Mouse (Mus musculus) MEL (cell line): Measurements from ENCODE around the gene Neu4. TPM values are rescaled to one million over a fixed set of nuclear protein-coding genes. Genes with fewer than 3 reads are reported as not detected.

Source experiments
- DNase-seq: peaks from one replicate; pipeline ENCODE4 v3.0.0; 2011; ENCODE audit warnings: low read depth, low spot score
- H3K27ac ChIP-seq: 2 replicates; pipeline ENCODE4 v1.5.1; 2012; ENCODE audit warnings: low read depth, mild to moderate bottlenecking, control low read depth, low read length, moderate library complexity; ENCODE audit not compliant: control insufficient read depth
- H3K27me3 ChIP-seq, 2 experiments: fragments of 150-350 bp in 1 of 2; sonication (generic) in 1 of 2; 2 replicates each; pipeline ENCODE4 v1.6.1; 2012; ENCODE audit warnings: low read length in 2 of 2, mild to moderate bottlenecking in 2 of 2, improper control_type of control experiment in 1 of 2, moderate library complexity in 1 of 2; ENCODE audit not compliant: insufficient read depth in 2 of 2, control insufficient read depth in 1 of 2
- H3K36me3 ChIP-seq, 2 experiments: 2 replicates each; pipeline ENCODE4 v1.6.1; 2012 to 2014; ENCODE audit warnings: low read length in 2 of 2, improper control_type of control experiment in 1 of 2, inconsistent platforms in 1 of 2, mild to moderate bottlenecking in 1 of 2; ENCODE audit not compliant: insufficient read depth in 2 of 2, control insufficient read depth in 1 of 2
- H3K4me1 ChIP-seq, 2 experiments: fragments of 150-350 bp in 1 of 2; sonication (generic) in 1 of 2; 2 replicates each; pipeline ENCODE4 v1.6.1; 2012; ENCODE audit warnings: low read length in 2 of 2, improper control_type of control experiment in 1 of 2, mild to moderate bottlenecking in 1 of 2; ENCODE audit not compliant: insufficient read depth in 2 of 2, control insufficient read depth in 1 of 2
- H3K4me3 ChIP-seq, 2 experiments: fragments of 150-350 bp in 1 of 2; sonication (generic) in 1 of 2; 2 replicates each; pipeline ENCODE4 v1.5.1; 2012; ENCODE audit warnings: low read depth in 2 of 2, low read length in 2 of 2, mild to moderate bottlenecking in 2 of 2, moderate library complexity in 2 of 2, control low read depth in 1 of 2, improper control_type of control experiment in 1 of 2; ENCODE audit not compliant: control insufficient read depth in 1 of 2, insufficient read depth in 1 of 2
- H3K79me2 ChIP-seq: 2 replicates; pipeline ENCODE4 v1.6.1; 2012; ENCODE audit warnings: mild to moderate bottlenecking, low read length, moderate library complexity; ENCODE audit not compliant: control insufficient read depth, poor library complexity, insufficient read depth
- H3K9ac ChIP-seq: 2 replicates; pipeline ENCODE4 v1.6.1; 2012; ENCODE audit warnings: low read depth, mild to moderate bottlenecking, control low read depth, low read length, moderate library complexity; ENCODE audit not compliant: control insufficient read depth, poor library complexity, severe bottlenecking
- H3K9me3 ChIP-seq: fragments of 150-350 bp; sonication (generic); replicated peaks from 2 replicates; pipeline ENCODE4 v1.6.1; 2012; ENCODE audit warnings: mild to moderate bottlenecking, low read length, improper control_type of control experiment, moderate library complexity; ENCODE audit not compliant: insufficient read depth
- BHLHE40 ChIP-seq: IDR thresholded peaks from 2 replicates; pipeline ENCODE4 v1.6.1; 2012; ENCODE audit warnings: low read depth, mild to moderate bottlenecking, inconsistent platforms, low read length, improper control_type of control experiment, borderline replicate concordance
- CHD1 ChIP-seq: IDR thresholded peaks from 2 replicates; pipeline ENCODE4 v1.6.1; 2012; ENCODE audit warnings: low read depth, mild to moderate bottlenecking, inconsistent platforms, low read length, improper control_type of control experiment
- CHD2 ChIP-seq: IDR thresholded peaks from 2 replicates; pipeline ENCODE4 v1.6.1; 2011; ENCODE audit warnings: low read length, improper control_type of control experiment
- CTCF ChIP-seq, 3 experiments: IDR thresholded peaks in 2 of 3; conservative IDR thresholded peaks in 1 of 3; 2 replicates each; pipeline ENCODE4 v1.5.1; 2011 to 2012; ENCODE audit warnings: low read length in 3 of 3, low read depth in 2 of 3, mild to moderate bottlenecking in 2 of 3, improper control_type of control experiment in 1 of 3, inconsistent platforms in 1 of 3, mixed read lengths in 1 of 3, moderate library complexity in 1 of 3; ENCODE audit not compliant: control insufficient read depth in 1 of 3, insufficient read depth in 1 of 3, poor library complexity in 1 of 3, severe bottlenecking in 1 of 3
- ELF1 ChIP-seq: IDR thresholded peaks from 2 replicates; pipeline ENCODE4 v1.6.1; 2014; ENCODE audit warnings: low read depth, mild to moderate bottlenecking, inconsistent platforms, low read length, improper control_type of control experiment, moderate library complexity
- ETS1 ChIP-seq: IDR thresholded peaks from 2 replicates; pipeline ENCODE4 v1.6.1; 2012; ENCODE audit warnings: low read depth, mild to moderate bottlenecking, inconsistent platforms, low read length, improper control_type of control experiment, moderate library complexity
- GABPA ChIP-seq: IDR thresholded peaks from 2 replicates; pipeline ENCODE4 v1.6.1; 2012; ENCODE audit warnings: low read depth, mild to moderate bottlenecking, inconsistent platforms, low read length, improper control_type of control experiment, moderate library complexity
- GATA1 ChIP-seq: IDR thresholded peaks from 2 replicates; pipeline ENCODE4 v1.6.1; 2011; ENCODE audit warnings: low read depth, low read length, improper control_type of control experiment
- HCFC1 ChIP-seq: IDR thresholded peaks from 2 replicates; pipeline ENCODE4 v1.6.1; 2012; ENCODE audit warnings: low read depth, mild to moderate bottlenecking, inconsistent platforms, low read length, improper control_type of control experiment, moderate library complexity
- JUND ChIP-seq: IDR thresholded peaks from 2 replicates; pipeline ENCODE4 v1.6.1; 2011; ENCODE audit warnings: low read depth, mild to moderate bottlenecking, improper control_type of control experiment, low read length
- MAFK ChIP-seq: IDR thresholded peaks from 2 replicates; pipeline ENCODE4 v1.6.1; 2011; ENCODE audit warnings: low read depth, mild to moderate bottlenecking, low read length, improper control_type of control experiment, borderline replicate concordance
- MAX ChIP-seq: IDR thresholded peaks from 2 replicates; pipeline ENCODE4 v1.6.1; 2011; ENCODE audit warnings: low read length, improper control_type of control experiment
- MAZ ChIP-seq: IDR thresholded peaks from 2 replicates; pipeline ENCODE4 v1.6.1; 2012; ENCODE audit warnings: low read depth, mild to moderate bottlenecking, inconsistent platforms, low read length, improper control_type of control experiment
- MXI1 ChIP-seq: IDR thresholded peaks from 2 replicates; pipeline ENCODE4 v1.6.1; 2011; ENCODE audit warnings: mild to moderate bottlenecking, low read depth, low read length, improper control_type of control experiment
- NELFE ChIP-seq: IDR thresholded peaks from 2 replicates; pipeline ENCODE4 v1.6.1; 2011; ENCODE audit warnings: low read depth, low read length, improper control_type of control experiment
- POLR2A ChIP-seq, 2 experiments: IDR thresholded peaks; 2 replicates each; pipeline ENCODE4 v1.6.1; 2011 to 2012; ENCODE audit warnings: low read length in 2 of 2, mild to moderate bottlenecking in 2 of 2, control low read depth in 1 of 2, improper control_type of control experiment in 1 of 2, low read depth in 1 of 2, moderate library complexity in 1 of 2; ENCODE audit not compliant: control insufficient read depth in 1 of 2, insufficient read depth in 1 of 2, poor library complexity in 1 of 2
- POLR2AphosphoS2 ChIP-seq: IDR thresholded peaks from 2 replicates; pipeline ENCODE4 v1.6.1; 2011; ENCODE audit warnings: low read length, improper control_type of control experiment
- POLR2AphosphoS5 ChIP-seq: IDR thresholded peaks from 2 replicates; pipeline ENCODE4 v1.6.1; 2012; ENCODE audit warnings: low read depth, borderline replicate concordance, mild to moderate bottlenecking, inconsistent platforms, low read length, moderate library complexity, mixed read lengths
- RAD21 ChIP-seq: IDR thresholded peaks from 2 replicates; pipeline ENCODE4 v1.6.1; 2011; ENCODE audit warnings: mild to moderate bottlenecking, low read depth, low read length, improper control_type of control experiment
- RCOR1 ChIP-seq: IDR thresholded peaks from 2 replicates; pipeline ENCODE4 v1.6.1; 2012; ENCODE audit warnings: low read depth, mild to moderate bottlenecking, inconsistent platforms, low read length, improper control_type of control experiment
- TCF12 ChIP-seq: IDR thresholded peaks from 2 replicates; pipeline ENCODE4 v1.6.1; 2014; ENCODE audit warnings: low read depth, mild to moderate bottlenecking, inconsistent platforms, low read length, improper control_type of control experiment, moderate library complexity
- UBTF ChIP-seq: IDR thresholded peaks from 2 replicates; pipeline ENCODE4 v1.6.1; 2012; ENCODE audit warnings: low read depth, mild to moderate bottlenecking, inconsistent platforms, low read length, improper control_type of control experiment, moderate library complexity, borderline replicate concordance; ENCODE audit not compliant: insufficient read depth
- USF1 ChIP-seq: IDR thresholded peaks from 2 replicates; pipeline ENCODE4 v1.6.1; 2014; ENCODE audit warnings: low read depth, mild to moderate bottlenecking, inconsistent platforms, low read length, improper control_type of control experiment, moderate library complexity
- ZMIZ1 ChIP-seq: IDR thresholded peaks from 2 replicates; pipeline ENCODE4 v1.6.1; 2012; ENCODE audit warnings: low read depth, mild to moderate bottlenecking, inconsistent platforms, low read length, improper control_type of control experiment, moderate library complexity
- polyA plus RNA-seq, 2 experiments: library from polyadenylated mRNA; stranded (reverse) in 1 of 2; unstranded in 1 of 2; fragments of >175 nt in 1 of 2; fragments of >200 nt in 1 of 2; gene quantifications; 2 replicates each; pipeline versions ENCODE4 v1.2.1 to v1.2.4; 2012; ENCODE audit warnings: low replicate concordance in 2 of 2, low read depth in 1 of 2; ENCODE audit not compliant: insufficient read length in 2 of 2, insufficient read depth in 1 of 2, missing spikeins in 1 of 2
- total RNA-seq: library from RNA; depleted of rRNA; stranded (reverse); fragments of 300-350 nt; gene quantifications from 2 replicates; pipeline ENCODE4 v1.2.3, GENCODE M21; 2012

The Neu4 gene
- total and polyA plus RNA-seq, 3 experiments = not detected

GRCm38 (mm10) chr1:94051104-94051503, 30.9 kb downstream of the Neu4 start:
- H3K79me2 ChIP-seq = no peaks in the 10 kb centered on the region
- H3K9ac ChIP-seq = no peak overlapping the region
- H3K4me3 ChIP-seq = no peak overlapping the region
- no peak overlapping the region for H3K27ac ChIP-seq
- peaks cover 11 to 17% of the 10 kb centered on the region in 2 experiments for H3K4me1 ChIP-seq
- H3K9me3 ChIP-seq = no peaks in the 10 kb centered on the region
- no peaks in the 10 kb centered on the region for H3K27me3 ChIP-seq
- peaks cover 0 to 8% of the 10 kb centered on the region in 2 experiments; a peak in 2 of 4 replicates for H3K36me3 ChIP-seq
- no peak for DNase-seq
- no peak for TF ChIP-seq BHLHE40
- TF ChIP-seq HCFC1 = no peak
- no peak for TF ChIP-seq POLR2AphosphoS2
- no peak for TF ChIP-seq MAZ
- no peak for TF ChIP-seq ELF1
- no peak for TF ChIP-seq UBTF
- TF ChIP-seq ZMIZ1 = no peak
- TF ChIP-seq POLR2A (IDR thresholded peaks at IDR 0.05; ENCODE audit: control insufficient read depth in 1 of 2, insufficient read depth in 1 of 2, low read depth in 1 of 2, low read length in 2 of 2, poor library complexity in 1 of 2) = no peak
- TF ChIP-seq MAX = no peak
- no peak for TF ChIP-seq ETS1
- no peak for TF ChIP-seq USF1
- TF ChIP-seq CTCF (IDR thresholded peaks at IDR 0.05 in 2 of 3, conservative IDR thresholded peaks at IDR 0.05 in 1 of 3; ENCODE audit: control insufficient read depth in 1 of 3, insufficient read depth in 1 of 3, low read depth in 2 of 3, low read length in 3 of 3, poor library complexity in 1 of 3, severe bottlenecking in 1 of 3) = no peak
- TF ChIP-seq GABPA = no peak

DNA sequence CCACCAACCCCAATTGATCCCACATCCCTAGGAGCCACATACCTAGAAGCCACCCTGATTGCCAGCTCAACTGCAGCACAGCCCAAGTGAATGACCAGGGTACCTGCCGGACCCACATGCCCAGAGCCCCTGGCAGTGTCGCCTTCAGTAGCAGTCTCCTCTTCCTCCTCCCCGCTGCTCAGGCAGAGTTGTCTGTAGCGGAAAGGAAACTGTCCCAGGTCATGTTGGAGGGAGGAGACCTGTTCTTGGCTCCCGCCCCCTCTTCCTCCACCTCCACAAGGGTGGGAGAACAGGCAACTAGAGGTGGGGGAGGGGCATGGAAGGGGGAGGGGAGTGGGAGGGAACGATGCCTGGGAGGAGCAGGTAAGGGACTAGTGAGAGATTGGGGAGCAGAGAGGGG, 32.1 kb downstream of the Neu4 start, which contains the start of gene Pdcd1:
TSS of gene Pdcd1 (minus strand) at position 181 of the 400 bp plus-strand sequence.
- TF ChIP-seq ETS1 = no peak
- TF ChIP-seq MAZ = no peak
- H3K9ac ChIP-seq = no peak within 1 kb of the TSS
- no peaks in the 10 kb centered on the region for H3K27me3 ChIP-seq
- no peak for DNase-seq
- no peaks in the 10 kb centered on the region for H3K79me2 ChIP-seq
- H3K4me1 ChIP-seq = peaks cover 11 to 18% of the 10 kb centered on the region in 2 experiments
- H3K36me3 ChIP-seq = peaks cover 0 to 12% of the 10 kb centered on the region in 2 experiments; a peak in 2 of 4 replicates
- no peaks in the 10 kb centered on the region for H3K9me3 ChIP-seq
- no peak within 1 kb of the TSS for H3K4me3 ChIP-seq
- no peak within 1 kb of the TSS for H3K27ac ChIP-seq

DNA sequence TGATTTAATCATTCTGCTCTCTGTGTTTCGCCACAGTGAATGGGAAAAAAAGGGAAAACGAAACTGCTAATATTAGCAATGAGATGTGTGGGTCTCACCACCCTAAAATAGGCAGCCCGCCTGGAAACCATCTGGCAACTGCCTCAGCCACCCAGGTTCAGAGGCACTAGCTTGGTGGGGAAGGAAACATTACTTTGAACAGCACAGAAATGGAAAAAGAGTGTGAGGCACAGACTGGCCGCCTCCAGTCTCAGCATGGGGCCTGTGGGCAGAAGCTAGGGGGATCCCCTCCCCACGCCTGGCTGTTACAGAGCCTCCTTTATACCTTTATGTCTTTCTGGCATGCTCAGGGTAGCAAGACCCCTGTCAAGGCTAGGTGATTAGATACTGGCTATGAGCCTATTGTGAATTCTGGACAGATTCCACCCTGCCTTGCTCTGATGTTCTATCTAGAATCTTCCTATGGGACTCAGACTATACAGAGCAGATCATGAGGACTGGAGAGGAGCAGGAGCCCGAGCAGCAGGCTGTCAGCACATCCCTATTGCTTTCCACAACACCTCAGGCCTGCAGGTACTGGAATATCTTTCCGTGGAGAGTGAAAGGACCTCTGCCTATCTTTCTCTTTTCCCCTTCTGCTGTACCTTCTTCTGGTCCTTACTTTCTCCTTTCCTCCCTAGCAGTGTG, 33.4 kb downstream of the Neu4 start:
- no peaks in the 10 kb centered on the region for H3K79me2 ChIP-seq
- H3K4me1 ChIP-seq = peaks cover 11 to 22% of the 10 kb centered on the region in 2 experiments
- H3K27me3 ChIP-seq = no peaks in the 10 kb centered on the region
- H3K4me3 ChIP-seq = no peak overlapping the region
- H3K9ac ChIP-seq = no peak overlapping the region
- no peaks in the 10 kb centered on the region for H3K9me3 ChIP-seq
- no peak for DNase-seq
- H3K36me3 ChIP-seq = peaks cover 0 to 13% of the 10 kb centered on the region in 2 experiments; a peak in 2 of 4 replicates
- no peak overlapping the region for H3K27ac ChIP-seq
- TF ChIP-seq GABPA (no peak), POLR2AphosphoS5 (no peak), NELFE (no peak), MAFK (no peak), HCFC1 (no peak), UBTF (no peak), CHD1 (no peak), GATA1 (no peak), JUND (no peak), ETS1 (no peak), BHLHE40 (no peak), TCF12 (no peak), CHD2 (no peak), MXI1 (no peak), POLR2A (IDR thresholded peaks at IDR 0.05; ENCODE audit: control insufficient read depth in 1 of 2, insufficient read depth in 1 of 2, low read depth in 1 of 2, low read length in 2 of 2, poor library complexity in 1 of 2) (no peak), RCOR1 (no peak), RAD21 (no peak)
